Mouse (Mus musculus) lung, postnatal 0 days (tissue): ENCODE data around the gene Henmt1. TPM values are rescaled to one million over a fixed set of nuclear protein-coding genes. Genes with fewer than 3 reads are reported as not detected.

ENCODE experiments used
- ATAC-seq: fragments of 200-750 bp; cut with Nextera tagmentation; 2 replicates; pipeline ENCODE4 v1.8.0; 2017; ENCODE audit warnings: moderate library complexity
- DNase-seq: peaks from one replicate; pipeline ENCODE4 v3.0.0-alpha.2; 2016; ENCODE audit warnings: low spot score
- H3K27ac ChIP-seq: fragments of 300-500 bp; sonication (generic); 2 replicates; pipeline ENCODE4 v1.5.1; 2014; ENCODE audit warnings: antibody characterized with exemption, mild to moderate bottlenecking, low read length, mixed read lengths
- H3K27me3 ChIP-seq: fragments of 300-500 bp; sonication (generic); replicated peaks from 2 replicates; pipeline ENCODE4 v1.6.1; 2014; ENCODE audit warnings: low read length, mixed read lengths; ENCODE audit not compliant: insufficient read depth
- H3K36me3 ChIP-seq: fragments of 300-500 bp; sonication (generic); 2 replicates; pipeline ENCODE4 v1.6.1; 2014; ENCODE audit warnings: low read length, mixed read lengths; ENCODE audit not compliant: insufficient read depth
- H3K4me1 ChIP-seq: fragments of 300-500 bp; sonication (generic); 2 replicates; pipeline ENCODE4 v1.6.1; 2014; ENCODE audit warnings: antibody characterized with exemption, low read depth, low read length, mixed read lengths; ENCODE audit not compliant: insufficient read depth
- H3K4me2 ChIP-seq: fragments of 300-500 bp; sonication (generic); replicated peaks from 2 replicates; pipeline ENCODE4 v1.6.1; 2014; ENCODE audit warnings: low read depth, mild to moderate bottlenecking, low read length, moderate library complexity, mixed read lengths
- H3K4me3 ChIP-seq: fragments of 300-500 bp; sonication (generic); 2 replicates; pipeline ENCODE4 v1.5.1; 2014; ENCODE audit warnings: low read depth, low read length
- H3K9ac ChIP-seq: fragments of 300-500 bp; sonication (generic); replicated peaks from 2 replicates; pipeline ENCODE4 v1.6.1; 2014; ENCODE audit warnings: low read depth, mild to moderate bottlenecking
- H3K9me3 ChIP-seq: fragments of 300-500 bp; sonication (generic); 2 replicates; pipeline ENCODE4 v1.6.1; 2016; ENCODE audit warnings: low read length, mixed read lengths
- CTCF ChIP-seq: IDR thresholded peaks from 2 replicates; pipeline ENCODE4 v1.5.1; 2016; ENCODE audit warnings: antibody characterized with exemption, mild to moderate bottlenecking
- EP300 ChIP-seq: IDR thresholded peaks from 2 replicates; pipeline ENCODE4 v1.6.1; 2016; ENCODE audit warnings: antibody characterized with exemption, mild to moderate bottlenecking, control low read depth
- WGBS: fragments of 180-500 bp; shearing (Covaris S2); extraction: QIAGEN DNeasy Blood & Tissue Kit; methylation state at CpG from one replicate; pipeline ENCODE4 v1.1.7; 2014; 5-methylcytosine and 5-hydroxymethylcytosine counted together
- polyA plus RNA-seq: library from polyadenylated mRNA; unstranded; fragments of >200 nt; fragmentation: Nextera tagmentation; extraction: Ambion mirVana; gene quantifications from 2 replicates; pipeline ENCODE4 v1.2.1, GENCODE M21; 2015

Henmt1 gene
- polyA plus RNA-seq, 1 experiment from 2014 or later, result 0.23 TPM

- Histone ChIP-seq H3K36me3 (peaks cover 25% of the 10 kb centered on the region), H3K4me1 (no peaks in the 10 kb centered on the region), H3K9me3 (no peaks in the 10 kb centered on the region), H3K27me3 (no peaks in the 10 kb centered on the region), H3K4me3 (no peak overlapping the region), H3K9ac (no peak overlapping the region), H3K27ac (no peak overlapping the region), H3K4me2 (no peak overlapping the region)
- WGBS, result 44% methylated on average over 2 of the region's 2 CpGs
- TF ChIP-seq CTCF (peak; percentile 58), EP300 (no peak)
- ATAC-seq (peak; percentile 25), DNase-seq (peak; percentile 68)
Observed at GRCm38 (mm10) chr3:108902038-108902437, 37.6 kb upstream of the Henmt1 start.

DNA sequence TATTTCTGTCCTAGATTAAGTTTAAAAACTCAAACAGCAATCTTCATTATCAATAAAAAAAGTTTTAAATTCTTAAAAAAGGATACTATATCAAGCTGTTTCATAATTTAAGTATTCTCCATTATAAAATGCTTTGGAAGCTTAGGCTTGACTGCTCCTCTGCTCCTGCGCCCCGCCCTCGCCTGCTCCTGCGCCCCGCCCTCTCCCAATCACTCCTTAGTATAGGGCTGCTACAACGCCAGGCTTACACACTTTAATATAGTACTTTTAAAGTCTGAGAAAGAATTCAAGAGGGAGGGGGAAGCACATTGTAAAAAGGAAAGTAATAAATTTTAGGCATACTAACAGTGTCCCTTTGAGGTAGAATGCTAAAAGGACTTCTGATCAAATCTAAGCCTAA, 36.7 kb upstream of the Henmt1 start:
- H3K36me3 ChIP-seq, result peaks cover 25% of the 10 kb centered on the region
- DNase-seq, result no peak
- 86% methylated on average over 6 of the region's 6 CpGs for WGBS
- TF ChIP-seq EP300 (no peak), CTCF (no peak)
- no peaks in the 10 kb centered on the region for H3K4me1 ChIP-seq
- H3K9ac ChIP-seq, result no peak overlapping the region
- ATAC-seq, result no peak
- no peak overlapping the region for H3K4me3 ChIP-seq
- no peak overlapping the region for H3K4me2 ChIP-seq
- H3K9me3 ChIP-seq, result no peaks in the 10 kb centered on the region
- no peak overlapping the region for H3K27ac ChIP-seq
- no peaks in the 10 kb centered on the region for H3K27me3 ChIP-seq

- ATAC-seq (no peak), DNase-seq (no peak)
- peak overlapping the region; percentile 91 for H3K9ac ChIP-seq
- H3K36me3 ChIP-seq, result peaks cover 4% of the 10 kb centered on the region; the same call in 1 of the 2 replicates
- TF ChIP-seq EP300 (no peak), CTCF (no peak)
- no peaks in the 10 kb centered on the region for H3K27me3 ChIP-seq
- H3K9me3 ChIP-seq, result no peaks in the 10 kb centered on the region
- H3K27ac ChIP-seq, result peak overlapping the region; percentile 100
- H3K4me1 ChIP-seq, result peaks cover 3% of the 10 kb centered on the region; the same call in 1 of the 2 replicates
- H3K4me3 ChIP-seq, result peak overlapping the region; percentile 94
- peak overlapping the region; percentile 85 for H3K4me2 ChIP-seq
- under 1% methylated on average over 31 of the region's 32 CpGs for WGBS
Observed at GRCm38 (mm10) chr3:108910303-108911080, 29.2 kb upstream of the Henmt1 start.

DNA sequence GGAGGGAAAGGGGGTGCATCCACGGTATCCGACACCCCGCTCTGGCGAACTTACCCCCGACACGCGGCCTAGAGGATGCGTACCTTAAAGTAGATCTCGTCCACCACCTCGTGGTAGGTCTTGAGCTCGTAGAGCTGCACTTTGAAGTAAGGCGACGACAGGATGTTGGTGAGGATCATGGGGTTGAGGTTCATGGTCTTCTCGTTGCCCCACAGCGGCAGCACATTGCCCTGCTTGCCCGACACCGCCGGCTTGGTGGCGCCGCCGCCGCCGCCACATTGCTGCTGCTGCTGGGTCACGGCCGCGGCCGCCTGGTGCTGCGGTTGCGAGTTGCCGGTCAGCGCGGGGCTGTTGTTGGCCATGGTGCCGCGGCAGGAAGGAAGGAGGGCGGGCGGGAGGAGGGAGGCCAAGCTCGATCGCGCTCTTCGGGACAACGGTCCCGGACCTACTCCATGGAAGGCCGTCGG, 28.6 kb upstream of the Henmt1 start:
- DNase-seq (peak; percentile 91), ATAC-seq (peak; percentile 87)
- Histone ChIP-seq H3K4me3 (peak overlapping the region; percentile 94), H3K9me3 (no peaks in the 10 kb centered on the region), H3K36me3 (no peaks in the 10 kb centered on the region), H3K27me3 (no peaks in the 10 kb centered on the region), H3K4me1 (peaks cover 3% of the 10 kb centered on the region; the same call in 1 of the 2 replicates), H3K9ac (peak overlapping the region; percentile 91), H3K27ac (peak overlapping the region; percentile 100), H3K4me2 (peak overlapping the region; percentile 85)
- WGBS, result 3% methylated on average over 33 of the region's 44 CpGs
- TF ChIP-seq EP300, result no peak
- peak; percentile 79 for TF ChIP-seq CTCF

DNA sequence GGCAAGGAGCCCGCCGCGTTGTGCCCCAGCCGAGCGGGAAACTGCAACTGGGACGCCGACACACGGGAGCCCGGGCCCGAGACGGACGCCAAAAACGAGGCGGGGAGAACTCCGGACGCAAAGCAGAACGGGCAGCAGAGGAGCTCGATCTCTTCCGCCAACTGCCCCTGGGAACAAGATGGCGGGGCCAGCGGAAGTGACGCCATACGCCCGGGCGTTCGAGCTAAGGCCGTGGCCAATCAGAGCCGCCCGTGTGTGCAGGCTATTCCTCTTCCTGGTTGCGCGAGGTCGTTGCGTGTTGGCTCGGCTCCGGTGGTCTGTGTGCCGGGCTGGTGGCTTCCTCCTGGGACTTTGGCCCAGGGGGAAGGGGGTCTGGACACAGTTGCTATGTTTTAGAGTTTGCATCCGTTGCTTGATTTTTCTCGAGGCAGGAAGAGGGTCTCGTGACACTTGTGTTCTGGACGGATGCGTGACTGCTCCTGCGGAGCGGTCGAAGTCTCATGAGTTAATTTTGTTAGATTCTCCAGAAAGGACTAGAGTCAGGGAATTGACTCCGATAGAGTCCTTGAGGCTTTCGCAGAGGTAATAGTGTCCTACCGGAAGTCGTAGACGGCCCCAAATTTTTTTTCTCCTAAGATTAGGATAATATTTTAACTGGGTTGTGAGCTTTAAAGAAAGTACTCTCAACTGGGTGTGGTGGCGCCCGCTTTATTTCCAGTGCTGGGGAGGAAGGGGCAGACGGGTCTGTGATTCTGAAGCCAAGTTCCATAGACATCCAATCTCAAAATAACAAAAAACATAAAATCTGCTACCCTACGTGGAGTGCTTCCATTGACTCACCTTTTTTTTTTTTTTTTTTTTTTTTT, 27.9 kb upstream of the Henmt1 start, which contains the start of gene Prpf38b:
Gene Prpf38b (minus strand): TSS at position 180 of the 866 bp plus-strand sequence.
- ATAC-seq (peak; percentile 99), DNase-seq (peak; percentile 98)
- Histone ChIP-seq H3K4me2 (peak within 1 kb of the TSS; percentile 85), H3K9me3 (no peaks in the 10 kb centered on the region), H3K36me3 (no peaks in the 10 kb centered on the region), H3K9ac (peak within 1 kb of the TSS; percentile 91), H3K27ac (peak within 1 kb of the TSS; percentile 100), H3K4me1 (peaks cover 3% of the 10 kb centered on the region; the same call in 1 of the 2 replicates), H3K4me3 (peak within 1 kb of the TSS; percentile 94), H3K27me3 (no peaks in the 10 kb centered on the region)
- 2% methylated on average over 53 of the region's 53 CpGs for WGBS
- TF ChIP-seq CTCF (no peak), EP300 (peak; percentile 60; the same call in 1 of the 2 replicates)

GRCm38 (mm10) chr3:108915999-108916398, 23.7 kb upstream of the Henmt1 start:
- H3K27ac ChIP-seq, result no peak overlapping the region
- H3K27me3 ChIP-seq, result no peaks in the 10 kb centered on the region
- no peak overlapping the region for H3K4me2 ChIP-seq
- no peaks in the 10 kb centered on the region for H3K9me3 ChIP-seq
- H3K4me1 ChIP-seq, result no peaks in the 10 kb centered on the region
- 74% methylated on average over 1 of the region's 1 CpGs for WGBS
- ATAC-seq (no peak), DNase-seq (no peak)
- TF ChIP-seq EP300 (no peak), CTCF (no peak)
- H3K36me3 ChIP-seq, result no peaks in the 10 kb centered on the region
- H3K9ac ChIP-seq, result no peak overlapping the region
- no peak overlapping the region for H3K4me3 ChIP-seq
